Comparison of ENCODE assay signal across 12 mouse cellular contexts in genomic region chr8:122763267-122763738, GRCm38 (mm10). TPM values are rescaled to one million over a fixed set of nuclear protein-coding genes. Genes with fewer than 3 reads are reported as not detected.
DNase-seq lines count a peak whose midpoint lies in the region; ATAC-seq and TF ChIP-seq lines count a peak whose summit lies in the region.
"Had no signal": no experiment of that assay in that cellular context is flagged by ENCODE, and none has a peak within 500 bp of the region (broad histone marks: within the 10 kb centered on the region; RNA-seq: fewer than 3 reads in every experiment).

No protein-coding gene starts in this region.

- no peak for DNase-seq in hindbrain, embryonic 10.5 days (ENCODE audit: low spot score)
- peak; percentile 29 to 32 for DNase-seq in heart, postnatal 14 days
- no peak for DNase-seq in layer of hippocampus, adult 8-10 months (ENCODE audit: low spot score in 2 of 2)
- no peak for DNase-seq in cerebellum, adult 11 months

- H3K4me2 ChIP-seq in hindbrain, embryonic 12.5 days (replicated peaks) = no peak overlapping the region
- H3K4me2 ChIP-seq in intestine, postnatal 0 days (replicated peaks; ENCODE audit: low read depth) = no peak overlapping the region
- H3K4me2 ChIP-seq: forebrain, embryonic 15.5 days; hindbrain, embryonic 15.5 days; limb, embryonic 15.5 days; midbrain, embryonic 15.5 days had no signal

- H3K27me3 ChIP-seq in hindbrain, embryonic 10.5 days (ENCODE audit: insufficient read depth, poor library complexity, severe bottlenecking) = no peaks in the 10 kb centered on the region
- H3K27me3 ChIP-seq in hindbrain, embryonic 12.5 days = peaks cover 11% of the 10 kb centered on the region; the same call in 1 of the 2 replicates
- no peaks in the 10 kb centered on the region for H3K27me3 ChIP-seq in intestine, postnatal 0 days (replicated peaks; ENCODE audit: control insufficient read depth, insufficient read depth, low read length)
- H3K27me3 ChIP-seq: forebrain, embryonic 15.5 days; hindbrain, embryonic 15.5 days; limb, embryonic 15.5 days had no signal

- H3K4me3 ChIP-seq in hindbrain, embryonic 10.5 days = no peak overlapping the region
- H3K4me3 ChIP-seq in hindbrain, embryonic 12.5 days = no peak overlapping the region
- no peak overlapping the region for H3K4me3 ChIP-seq in bone marrow, adult 2 months (replicated peaks; ENCODE audit: control insufficient read depth, low read depth, low read length)
- H3K4me3 ChIP-seq in intestine, postnatal 0 days (ENCODE audit: low read depth, low read length) = no peak overlapping the region
- H3K4me3 ChIP-seq: forebrain, embryonic 15.5 days; hindbrain, embryonic 15.5 days; limb, embryonic 15.5 days; midbrain, embryonic 15.5 days had no signal

- no peak for TF ChIP-seq CTCF in bone marrow, adult 2 months (IDR thresholded peaks at IDR 0.05; ENCODE audit: control insufficient read depth, insufficient read depth, low read length)
- no peak for TF ChIP-seq CTCF in intestine, postnatal 0 days (IDR thresholded peaks at IDR 0.05; ENCODE audit: low read depth)

- no peaks in the 10 kb centered on the region for H3K36me3 ChIP-seq in hindbrain, embryonic 10.5 days
- H3K36me3 ChIP-seq in hindbrain, embryonic 12.5 days = no peaks in the 10 kb centered on the region
- H3K36me3 ChIP-seq in intestine, postnatal 0 days (ENCODE audit: control insufficient read depth, insufficient read depth) = no peaks in the 10 kb centered on the region
- H3K36me3 ChIP-seq: forebrain, embryonic 15.5 days; hindbrain, embryonic 15.5 days; limb, embryonic 15.5 days; midbrain, embryonic 15.5 days had no signal

- intact Hi-C loops in heart, postnatal 14 days (cut with DNase I) = no loop called here

- H3K4me1 ChIP-seq in hindbrain, embryonic 10.5 days (replicated peaks) = peaks cover 12% of the 10 kb centered on the region
- peaks cover 12% of the 10 kb centered on the region for H3K4me1 ChIP-seq in hindbrain, embryonic 12.5 days
- peaks cover 6% of the 10 kb centered on the region for H3K4me1 ChIP-seq in bone marrow, adult 2 months (ENCODE audit: control insufficient read depth, insufficient read depth, low read length)
- H3K4me1 ChIP-seq in intestine, postnatal 0 days (replicated peaks; ENCODE audit: control insufficient read depth, insufficient read depth, low read length) = no peaks in the 10 kb centered on the region

- H3K9ac ChIP-seq in hindbrain, embryonic 12.5 days = no peak overlapping the region
- H3K9ac ChIP-seq in intestine, postnatal 0 days (ENCODE audit: low read depth, low read length) = no peak overlapping the region
- H3K9ac ChIP-seq: forebrain, embryonic 15.5 days; hindbrain, embryonic 15.5 days; limb, embryonic 15.5 days; midbrain, embryonic 15.5 days had no signal

- ATAC-seq in hindbrain, embryonic 12.5 days (ENCODE audit: low FRiP score) = no peak
- peak; percentile 73 for ATAC-seq in megakaryocyte, adult 5-6 weeks (ENCODE audit: poor library complexity, severe bottlenecking)
- no peak for ATAC-seq in intestine, postnatal 0 days
- ATAC-seq: forebrain, embryonic 15.5 days; midbrain, embryonic 15.5 days had no signal

- no peaks in the 10 kb centered on the region for H3K9me3 ChIP-seq in hindbrain, embryonic 10.5 days
- no peaks in the 10 kb centered on the region for H3K9me3 ChIP-seq in hindbrain, embryonic 12.5 days (replicated peaks)
- H3K9me3 ChIP-seq in intestine, postnatal 0 days (ENCODE audit: control insufficient read depth) = no peaks in the 10 kb centered on the region
- H3K9me3 ChIP-seq: forebrain, embryonic 15.5 days; hindbrain, embryonic 15.5 days; limb, embryonic 15.5 days; midbrain, embryonic 15.5 days had no signal

- 86% methylated on average over 14 of the region's 14 CpGs for WGBS in hindbrain, embryonic 10.5 days
- 84% methylated on average over 14 of the region's 14 CpGs for WGBS in hindbrain, embryonic 12.5 days
- WGBS in bone marrow, adult 2 months = 59% methylated on average over 14 of the region's 14 CpGs
- WGBS in intestine, postnatal 0 days = 43% methylated on average over 14 of the region's 14 CpGs

- H3K27ac ChIP-seq in hindbrain, embryonic 10.5 days = 0 out of 2 replicates have a peak overlapping the region, but pooled peaks have one; percentile 1
- H3K27ac ChIP-seq in hindbrain, embryonic 12.5 days = no peak overlapping the region
- H3K27ac ChIP-seq in bone marrow, adult 2 months (ENCODE audit: control insufficient read depth, insufficient read depth, low read depth, low read length, poor library complexity) = peak overlapping the region; percentile 85
- no peak overlapping the region for H3K27ac ChIP-seq in intestine, postnatal 0 days (ENCODE audit: low read depth, low read length)
- H3K27ac ChIP-seq: forebrain, embryonic 15.5 days; hindbrain, embryonic 15.5 days; limb, embryonic 15.5 days; midbrain, embryonic 15.5 days had no signal

- no peak for TF ChIP-seq POLR2A in bone marrow, adult 2 months (IDR thresholded peaks at IDR 0.05; ENCODE audit: borderline replicate concordance, control insufficient read depth, low read depth, low read length)

RNA-seq across cellular contexts. Expression of gene Acsf3, which starts 12.0 kb away (rescaled TPM):
- 16.5 and 18.0 TPM in 2 replicates for polyA plus RNA-seq in hindbrain, embryonic 10.5 days (2016; fragmentation: Nextera tagmentation; extraction: Ambion mirVana)
- polyA plus RNA-seq in hindbrain, embryonic 12.5 days (2016; fragmentation: Nextera tagmentation; extraction: Ambion mirVana) = 15.1 and 17.6 TPM in 2 replicates
- polyA plus RNA-seq in bone marrow, adult 2 months (2011; ENCODE audit: insufficient read depth, insufficient read length, low replicate concordance, missing spikeins) = 5.0 TPM in 2 replicates
- 10 to 100 TPM; 24.7 to 26.8 TPM for total RNA-seq in heart, postnatal 14 days (2021)
- 4.3 and 5.0 TPM in 2 replicates for total RNA-seq in megakaryocyte, adult 5-6 weeks (2015)
- 3.9 and 5.9 TPM in 2 replicates for total RNA-seq in megakaryocyte, adult 5-6 weeks (2017)
- 22.8 and 22.9 TPM in 2 replicates for polyA plus RNA-seq in intestine, postnatal 0 days (2015; fragmentation: Nextera tagmentation; extraction: Ambion mirVana)
- total RNA-seq in layer of hippocampus, adult 8-10 months (2022) = 10 to 100 TPM; 21.9 to 26.7 (median 23.9) TPM

Comparison
In these comparisons a context has a peak if more than half of its experiments do, and no peak if none do; other contexts are left out.
1. H3K27ac ChIP-seq: peak in hindbrain, embryonic 10.5 days (single experiment) and bone marrow, adult 2 months (single experiment); none in hindbrain, embryonic 12.5 days (single experiment) and intestine, postnatal 0 days (single experiment).
2. DNase-seq: peak in heart, postnatal 14 days (2 of 2); none in hindbrain, embryonic 10.5 days (single experiment), layer of hippocampus, adult 8-10 months (0 of 2) and cerebellum, adult 11 months (single experiment).